Mouse (Mus musculus): ENCODE measurements around the gene Pkn3. TPM values are rescaled to one million over a fixed set of nuclear protein-coding genes. Genes with fewer than 3 reads are reported as not detected.
"Not testable (repeated sequence)": the region's sequence is repeated elsewhere in the genome, so short reads cannot be mapped to it uniquely, and the experiment has no call there.

The Pkn3 gene
- total RNA-seq, 2 experiments from 2014 or later: 11.4 to 12.4 TPM

GRCm38 (mm10) chr2:30093471-30094207, 16.2 kb downstream of the Pkn3 start, which contains the start of gene Zdhhc12:
Zdhhc12 (minus strand) TSS chr2:30093648.
- peak; percentile 81 to 92 for DNase-seq (ENCODE audit: low spot score in 2 of 2)

GRCm38 (mm10) chr2:30094208-30094588, 16.7 kb downstream of the Pkn3 start:
- no peak for DNase-seq (ENCODE audit: low spot score in 2 of 2)

GRCm38 (mm10) chr2:30095882-30096527, 18.5 kb downstream of the Pkn3 start:
- DNase-seq (ENCODE audit: low spot score in 2 of 2): peak in 1 of 2 experiments; percentile 24

- DNase-seq (ENCODE audit: low spot score in 2 of 2): no peak
Measured at GRCm38 (mm10) chr2:30100214-30100613, 22.7 kb downstream of the Pkn3 start.

GRCm38 (mm10) chr2:30106364-30106763, 28.9 kb downstream of the Pkn3 start:
- DNase-seq (ENCODE audit: low spot score in 2 of 2): no peak

- no peak for DNase-seq (ENCODE audit: low spot score in 2 of 2)
Measured at GRCm38 (mm10) chr2:30107646-30108045, 30.2 kb downstream of the Pkn3 start.

- no peak for DNase-seq (ENCODE audit: low spot score in 2 of 2)
Measured at GRCm38 (mm10) chr2:30108260-30108659, 30.8 kb downstream of the Pkn3 start.

- DNase-seq (ENCODE audit: low spot score in 2 of 2): no peak
Measured at GRCm38 (mm10) chr2:30111500-30111899, 34.0 kb downstream of the Pkn3 start.

GRCm38 (mm10) chr2:30112564-30112963, 35.1 kb downstream of the Pkn3 start:
- DNase-seq (ENCODE audit: low spot score in 2 of 2): no peak

GRCm38 (mm10) chr2:30119641-30120051, 42.2 kb downstream of the Pkn3 start:
- DNase-seq (ENCODE audit: low spot score in 2 of 2): no peak

GRCm38 (mm10) chr2:30120269-30120668, 42.8 kb downstream of the Pkn3 start:
- no peak for DNase-seq (ENCODE audit: low spot score in 2 of 2)

GRCm38 (mm10) chr2:30122766-30123165, 45.3 kb downstream of the Pkn3 start:
- DNase-seq (ENCODE audit: low spot score in 2 of 2): no peak

- DNase-seq (ENCODE audit: low spot score in 2 of 2): no peak
Measured at GRCm38 (mm10) chr2:30123729-30124471, 46.4 kb downstream of the Pkn3 start.

- DNase-seq (ENCODE audit: low spot score in 2 of 2): peak; percentile 84 to 90
Measured at GRCm38 (mm10) chr2:30124472-30125274, 47.2 kb downstream of the Pkn3 start, which contains the start of gene Zer1. Zer1 (minus strand) TSS chr2:30124585.

GRCm38 (mm10) chr2:30128789-30129188, 51.3 kb downstream of the Pkn3 start:
- DNase-seq (ENCODE audit: low spot score in 2 of 2): no peak

GRCm38 (mm10) chr2:30130156-30130555, 52.7 kb downstream of the Pkn3 start:
- DNase-seq (ENCODE audit: low spot score in 2 of 2): no peak

- DNase-seq (ENCODE audit: low spot score in 2 of 2): not testable (repeated sequence)
Measured at GRCm38 (mm10) chr2:30131240-30131639, 53.8 kb downstream of the Pkn3 start.

- no peak for DNase-seq (ENCODE audit: low spot score in 2 of 2)
Measured at GRCm38 (mm10) chr2:30132801-30133612, 55.5 kb downstream of the Pkn3 start.

- DNase-seq (ENCODE audit: low spot score in 2 of 2): peak; percentile 97
Measured at GRCm38 (mm10) chr2:30133613-30134377, 56.3 kb downstream of the Pkn3 start, which contains the start of gene Tbc1d13. Tbc1d13 (plus strand) TSS chr2:30133746.
